Mouse (Mus musculus): Measurements from ENCODE around the gene Mrpl19. TPM values are rescaled to one million over a fixed set of nuclear protein-coding genes. Genes with fewer than 3 reads are reported as not detected.

The Mrpl19 gene
- polyA plus RNA-seq, 1 experiment from 2014 or later = 58.1 TPM

- ATAC-seq (ENCODE audit: low FRiP score, low read depth) = peak; percentile 95
- peak within 1 kb of the TSS; percentile 89 for H3K4me3 ChIP-seq
- H3K9ac ChIP-seq = peak within 1 kb of the TSS; percentile 98
- H3K9me3 ChIP-seq = no peaks in the 10 kb centered on the region
- no peaks in the 10 kb centered on the region for H3K27me3 ChIP-seq
- WGBS = under 1% methylated on average over 46 of the region's 56 CpGs
- peak within 1 kb of the TSS; percentile 71 for H3K4me2 ChIP-seq (replicated peaks)
- H3K4me1 ChIP-seq = peaks cover 15% of the 10 kb centered on the region
- peak within 1 kb of the TSS; percentile 55; the same call in 1 of the 2 replicates for H3K27ac ChIP-seq
- H3K36me3 ChIP-seq = peaks cover 29% of the 10 kb centered on the region
These were observed 42.1 kb downstream of the Mrpl19 start, which contains the start of gene Gcfc2 for GRCm38 (mm10) chr6:81923523-81924142. TSS of gene Gcfc2 (plus strand) at chr6:81923669.

GRCm38 (mm10) chr6:81912177-81912576 is 53.6 kb downstream of the Mrpl19 start:
- Histone ChIP-seq H3K27ac (no peak overlapping the region), H3K4me3 (no peak overlapping the region), H3K9ac (no peak overlapping the region), H3K9me3 (no peaks in the 10 kb centered on the region), H3K4me1 (no peaks in the 10 kb centered on the region), H3K27me3 (no peaks in the 10 kb centered on the region), H3K4me2 (replicated peaks) (no peak overlapping the region), H3K36me3 (no peaks in the 10 kb centered on the region)
- 79% methylated on average over 3 of the region's 3 CpGs for WGBS
- ATAC-seq (ENCODE audit: low FRiP score, low read depth) = no peak

GRCm38 (mm10) chr6:81911713-81912112 is 54.0 kb downstream of the Mrpl19 start:
- Histone ChIP-seq H3K9me3 (no peaks in the 10 kb centered on the region), H3K4me3 (no peak overlapping the region), H3K27me3 (no peaks in the 10 kb centered on the region), H3K4me2 (replicated peaks) (no peak overlapping the region), H3K27ac (no peak overlapping the region), H3K4me1 (no peaks in the 10 kb centered on the region), H3K36me3 (no peaks in the 10 kb centered on the region), H3K9ac (no peak overlapping the region)
- no peak for ATAC-seq (ENCODE audit: low FRiP score, low read depth)
- WGBS = 80% methylated on average over 4 of the region's 4 CpGs

DNA sequence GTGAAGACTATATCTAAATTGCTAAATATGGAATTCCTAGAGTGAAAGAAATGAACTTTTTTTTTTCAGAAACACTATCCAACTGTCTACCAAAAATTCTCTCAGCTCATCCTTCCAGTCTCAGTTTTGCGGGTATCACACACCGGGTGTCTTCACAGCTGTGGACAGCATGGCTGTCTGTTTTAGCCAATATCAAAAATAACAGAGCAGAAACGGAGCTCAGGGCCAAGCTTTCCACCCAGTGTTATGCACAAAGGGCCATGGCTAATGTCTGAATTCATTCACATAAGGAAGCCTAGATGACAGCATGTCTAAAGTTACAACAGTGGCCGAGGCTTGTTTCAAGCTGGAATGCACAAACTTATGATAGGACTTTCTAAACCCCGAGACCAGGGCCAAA is 54.5 kb downstream of the Mrpl19 start:
- Histone ChIP-seq H3K9ac (no peak overlapping the region), H3K4me3 (no peak overlapping the region), H3K27ac (no peak overlapping the region), H3K27me3 (no peaks in the 10 kb centered on the region), H3K4me2 (replicated peaks) (no peak overlapping the region), H3K36me3 (no peaks in the 10 kb centered on the region), H3K9me3 (no peaks in the 10 kb centered on the region), H3K4me1 (no peaks in the 10 kb centered on the region)
- WGBS = 87% methylated on average over 5 of the region's 5 CpGs
- ATAC-seq (ENCODE audit: low FRiP score, low read depth) = no peak

- H3K36me3 ChIP-seq = no peaks in the 10 kb centered on the region
- H3K9ac ChIP-seq = no peak overlapping the region
- no peak for ATAC-seq (ENCODE audit: low FRiP score, low read depth)
- H3K27me3 ChIP-seq = no peaks in the 10 kb centered on the region
- WGBS = 85% methylated on average over 25 of the region's 25 CpGs
- no peaks in the 10 kb centered on the region for H3K4me1 ChIP-seq
- no peak overlapping the region for H3K4me3 ChIP-seq
- no peak overlapping the region for H3K4me2 ChIP-seq (replicated peaks)
- H3K9me3 ChIP-seq = no peaks in the 10 kb centered on the region
- no peak overlapping the region for H3K27ac ChIP-seq
These were observed 55.4 kb downstream of the Mrpl19 start for GRCm38 (mm10) chr6:81910302-81910855.

Other genes with a start within 250 kb of the Mrpl19 start
- 13.0 and 13.7 TPM in 2 replicates for gene Gcfc2, start 42.3 kb downstream of the Mrpl19 start, polyA plus RNA-seq (2015; fragmentation: Nextera tagmentation; extraction: Ambion mirVana)
- 37.2 and 39.1 TPM in 2 replicates for gene Eva1a, start 75.1 kb upstream of the Mrpl19 start, polyA plus RNA-seq (2015; fragmentation: Nextera tagmentation; extraction: Ambion mirVana)